In the genomic region with DNA sequence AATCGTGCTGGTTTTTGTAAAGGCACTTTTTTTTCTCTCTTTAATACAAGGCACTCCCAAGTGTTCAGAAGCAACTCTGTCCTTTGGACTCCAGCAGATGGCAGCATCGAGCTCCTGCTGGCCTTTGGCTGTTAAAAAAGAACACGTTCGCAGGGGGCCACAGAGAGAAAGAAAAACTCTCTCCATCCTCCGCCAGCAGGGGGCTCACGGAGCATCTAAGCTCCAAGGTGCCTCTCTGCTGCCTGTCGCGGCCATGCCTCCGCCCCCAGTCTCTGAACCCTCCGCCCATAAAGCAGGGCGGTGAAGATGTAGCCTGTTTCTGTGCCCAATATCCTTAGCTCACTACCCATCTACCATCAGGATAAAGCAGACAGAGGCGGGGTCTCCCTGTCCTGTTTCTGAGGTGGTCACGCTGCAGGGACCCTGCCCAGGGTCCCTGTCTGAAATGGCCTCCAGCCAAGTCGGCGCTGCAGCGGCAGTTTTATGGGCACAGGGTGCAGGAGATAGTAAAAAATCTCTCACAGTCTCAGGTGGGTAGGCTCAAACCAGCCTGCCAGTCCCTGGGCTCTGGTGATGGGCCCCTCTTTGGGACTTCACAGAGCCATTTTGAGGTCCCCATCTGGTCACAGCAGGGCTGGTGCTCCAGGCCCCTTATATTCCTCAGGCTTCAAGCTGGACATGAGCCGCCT, we compare ENCODE assay signal across 8 mouse cellular contexts.
DNase-seq lines count a peak whose midpoint lies in the region; ATAC-seq and TF ChIP-seq lines count a peak whose summit lies in the region.

No protein-coding gene starts in this region.

- WGBS in hindbrain, embryonic 16.5 days = 18% methylated on average over 17 of the region's 17 CpGs

- peaks cover 3% of the 10 kb centered on the region; the same call in 1 of the 2 replicates for H3K4me1 ChIP-seq in hindbrain, embryonic 16.5 days (ENCODE audit: control insufficient read depth, insufficient read depth, low read depth, low read length)

- H3K27ac ChIP-seq in gastrocnemius, adult 2 months = no peak overlapping the region
- H3K27ac ChIP-seq in hindbrain, embryonic 16.5 days (ENCODE audit: low read depth, low read length) = no peak overlapping the region

- no peaks in the 10 kb centered on the region for H3K27me3 ChIP-seq in hindbrain, embryonic 16.5 days (replicated peaks; ENCODE audit: control insufficient read depth, insufficient read depth, low read length)

- peak overlapping the region; percentile 47 for H3K4me2 ChIP-seq in hindbrain, embryonic 16.5 days (ENCODE audit: low read length)

- H3K9ac ChIP-seq in hindbrain, embryonic 16.5 days (ENCODE audit: low read depth, low read length) = peak overlapping the region; percentile 46

- TF ChIP-seq CTCF in gastrocnemius, adult 2 months (IDR thresholded peaks at IDR 0.05) = peak; percentile 100; the same call in 1 of the 2 replicates

- peak; percentile 93 for DNase-seq in WW6 (ENCODE audit: low read depth, low spot score)
- DNase-seq in cerebellum, postnatal 4 days (ENCODE audit: low spot score in 2 of 2) = peak; percentile 97 to 98
- DNase-seq in gastrocnemius, adult 2 months = peak; percentile 92
- DNase-seq in layer of hippocampus, postnatal 36 days = peak; percentile 88 to 90
- DNase-seq in lung, postnatal 36 days = peak; percentile 92
- DNase-seq in retina, postnatal 7 days (ENCODE audit: low read depth, low spot score) = peak; percentile 95
- peak; percentile 99 for DNase-seq in thymus, postnatal 4 days

- no peaks in the 10 kb centered on the region for H3K9me3 ChIP-seq in hindbrain, embryonic 16.5 days (ENCODE audit: control insufficient read depth, low read length)

- no peaks in the 10 kb centered on the region for H3K36me3 ChIP-seq in hindbrain, embryonic 16.5 days (ENCODE audit: control insufficient read depth, insufficient read depth, low read length)

- peak overlapping the region; percentile 30; the same call in 1 of the 2 replicates for H3K4me3 ChIP-seq in gastrocnemius, adult 2 months
- peak overlapping the region; percentile 17 for H3K4me3 ChIP-seq in hindbrain, embryonic 16.5 days (ENCODE audit: low read length)

- intact Hi-C loops in gastrocnemius, adult 2 months (cut with DNase I) = no loop called here

- peak; percentile 90 for ATAC-seq in hindbrain, embryonic 16.5 days
